Mouse (Mus musculus): ENCODE results near the gene Psrc1. TPM values are rescaled to one million over a fixed set of nuclear protein-coding genes. Genes with fewer than 3 reads are reported as not detected.
A peak's percentile ranks its signal among the peaks of the same experiment; 100 is the strongest.

Psrc1 gene
- total RNA-seq, 1 experiment: 172 TPM

DNA sequence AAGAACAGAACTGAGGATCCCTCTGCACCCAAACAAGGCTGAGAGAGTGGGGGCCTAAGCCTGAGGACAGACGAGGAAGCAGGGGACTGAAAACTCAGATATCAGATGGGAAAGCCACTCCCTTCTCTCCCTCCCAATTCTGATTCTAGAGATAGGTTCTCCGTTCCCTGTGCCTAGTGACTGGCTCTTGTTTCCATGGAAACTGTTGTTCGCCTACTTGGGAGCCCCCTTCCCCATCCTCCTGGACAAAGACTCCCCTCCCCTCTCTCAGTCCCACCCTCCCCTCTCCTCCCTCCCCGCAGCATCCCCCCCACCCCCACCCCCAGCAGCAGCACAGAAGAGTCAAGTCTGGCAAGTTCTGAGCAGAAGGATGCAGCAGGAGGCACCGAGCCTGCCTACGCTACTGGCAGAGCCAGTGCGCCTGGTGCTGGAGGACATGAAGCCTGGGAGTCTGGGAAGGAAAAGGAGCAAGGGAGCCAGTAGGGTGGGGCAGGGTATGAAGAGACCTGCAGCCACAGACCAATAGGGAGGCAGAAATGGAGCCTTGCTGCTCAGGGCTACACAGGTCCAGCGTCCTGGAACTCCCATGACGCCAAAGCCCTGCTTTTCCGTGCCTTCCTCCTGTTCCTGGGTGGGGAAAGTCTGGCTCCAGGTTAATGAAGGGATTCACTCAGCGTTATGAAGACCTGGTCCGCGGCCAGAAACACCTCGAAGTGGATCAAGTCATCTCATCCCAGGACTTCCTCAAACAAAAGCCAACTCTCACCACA, 22.1 kb downstream of the Psrc1 start:
- Histone ChIP-seq H3K27ac (ENCODE audit: insufficient read depth, low read depth, low read length, poor library complexity, severe bottlenecking) (no peak overlapping the region), H3K36me3 (ENCODE audit: control insufficient read depth, insufficient read depth, low read length, poor library complexity, severe bottlenecking) (no peaks in the 10 kb centered on the region; the same call in 1 of the 2 replicates), H3K9ac (ENCODE audit: insufficient read depth, low read depth, low read length, poor library complexity, severe bottlenecking) (no peak overlapping the region), H3K4me1 (ENCODE audit: control insufficient read depth in 2 of 2, insufficient read depth in 2 of 2, low read length in 2 of 2, poor library complexity in 1 of 2) (peaks cover 0 to 15% of the 10 kb centered on the region in 2 experiments; a peak in 2 of 4 replicates), H3K4me3 (ENCODE audit: insufficient read depth in 1 of 2, low read depth in 1 of 2, low read length in 2 of 2, poor library complexity in 1 of 2, severe bottlenecking in 1 of 2) (no peak overlapping the region), H3K9me3 (ENCODE audit: control insufficient read depth, insufficient read depth, low read depth, low read length) (no peaks in the 10 kb centered on the region)
- TF ChIP-seq CHD2 (IDR thresholded peaks at IDR 0.05; ENCODE audit: low read depth, low read length): no peak
- TF ChIP-seq HCFC1 (IDR thresholded peaks at IDR 0.05; ENCODE audit: borderline replicate concordance, insufficient read depth, low read length): no peak
- no peak for TF ChIP-seq MAFK (IDR thresholded peaks at IDR 0.05; ENCODE audit: insufficient read depth, low read depth, low read length)
- TF ChIP-seq ZC3H11A (IDR thresholded peaks at IDR 0.05; ENCODE audit: borderline replicate concordance, low read depth, low read length): no peak
- TF ChIP-seq ZNF384 (IDR thresholded peaks at IDR 0.05; ENCODE audit: low read depth, low read length): no peak
- DNase-seq (ENCODE audit: low read depth, low spot score): no peak
- in situ Hi-C loops (cut with MboI; ENCODE audit: low sequenced_read_pairs in 2 of 2, unreplicated experiment in 2 of 2): loop anchor here in 1 of 2 experiments (10.0 kb wide), 1 partner anchor 169 kb away; the partner anchor contains the start of gene Taf13

DNA sequence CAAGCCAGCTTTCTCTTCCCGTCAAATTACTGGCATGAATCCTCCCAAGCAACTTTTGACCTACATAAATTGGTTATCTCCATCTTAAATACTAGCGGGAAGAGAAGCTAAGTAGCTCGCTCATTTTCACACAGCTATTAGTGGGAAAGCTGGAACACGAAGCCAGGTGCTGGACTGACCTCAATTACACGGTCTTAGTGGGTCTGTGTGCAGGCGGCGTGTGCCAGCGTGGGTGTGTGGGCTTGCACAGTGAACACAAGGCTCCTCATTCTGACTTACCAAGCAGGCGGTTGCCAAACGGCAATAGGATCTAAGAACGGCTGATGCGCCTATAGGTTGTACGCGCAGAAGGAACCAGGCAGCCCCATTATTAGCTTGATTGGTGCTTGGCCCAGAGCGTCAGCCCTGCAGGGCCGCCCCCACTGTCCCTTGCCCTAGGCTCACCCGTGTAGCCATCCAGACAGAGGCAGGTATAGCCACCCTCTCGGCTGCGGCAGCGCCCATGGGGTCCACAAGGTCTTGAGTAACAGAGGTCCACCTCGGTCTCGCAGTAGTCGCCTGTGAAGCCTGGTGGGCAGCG, 22.8 kb downstream of the Psrc1 start:
- Histone ChIP-seq H3K4me3 (ENCODE audit: insufficient read depth in 1 of 2, low read depth in 1 of 2, low read length in 2 of 2, poor library complexity in 1 of 2, severe bottlenecking in 1 of 2) (peak overlapping the region in 1 of 2 experiments; percentile 6; a peak in 1 of 4 replicates), H3K9me3 (ENCODE audit: control insufficient read depth, insufficient read depth, low read depth, low read length) (no peaks in the 10 kb centered on the region), H3K27ac (ENCODE audit: insufficient read depth, low read depth, low read length, poor library complexity, severe bottlenecking) (no peak overlapping the region), H3K4me1 (ENCODE audit: control insufficient read depth in 2 of 2, insufficient read depth in 2 of 2, low read length in 2 of 2, poor library complexity in 1 of 2) (peaks cover 0 to 15% of the 10 kb centered on the region in 2 experiments; a peak in 2 of 4 replicates), H3K36me3 (ENCODE audit: control insufficient read depth, insufficient read depth, low read length, poor library complexity, severe bottlenecking) (no peaks in the 10 kb centered on the region; the same call in 1 of the 2 replicates), H3K9ac (ENCODE audit: insufficient read depth, low read depth, low read length, poor library complexity, severe bottlenecking) (no peak overlapping the region)
- in situ Hi-C loops (cut with MboI; ENCODE audit: low sequenced_read_pairs in 2 of 2, unreplicated experiment in 2 of 2): loop anchor here in 1 of 2 experiments (10.0 kb wide), 1 partner anchor 168 kb away; the partner anchor contains the start of gene Taf13
- TF ChIP-seq HCFC1 (IDR thresholded peaks at IDR 0.05; ENCODE audit: borderline replicate concordance, insufficient read depth, low read length) (no peak), ZNF384 (IDR thresholded peaks at IDR 0.05; ENCODE audit: low read depth, low read length) (no peak), CHD2 (IDR thresholded peaks at IDR 0.05; ENCODE audit: low read depth, low read length) (no peak), ZC3H11A (IDR thresholded peaks at IDR 0.05; ENCODE audit: borderline replicate concordance, low read depth, low read length) (no peak), MAFK (IDR thresholded peaks at IDR 0.05; ENCODE audit: insufficient read depth, low read depth, low read length) (no peak)
- DNase-seq (ENCODE audit: low read depth, low spot score): no peak

- TF ChIP-seq MAFK (IDR thresholded peaks at IDR 0.05; ENCODE audit: insufficient read depth, low read depth, low read length) (no peak), CHD2 (IDR thresholded peaks at IDR 0.05; ENCODE audit: low read depth, low read length) (no peak), HCFC1 (IDR thresholded peaks at IDR 0.05; ENCODE audit: borderline replicate concordance, insufficient read depth, low read length) (no peak), ZNF384 (IDR thresholded peaks at IDR 0.05; ENCODE audit: low read depth, low read length) (no peak), ZC3H11A (IDR thresholded peaks at IDR 0.05; ENCODE audit: borderline replicate concordance, low read depth, low read length) (no peak)
- in situ Hi-C loops (cut with MboI; ENCODE audit: low sequenced_read_pairs in 2 of 2, unreplicated experiment in 2 of 2): loop anchor here in 1 of 2 experiments (10.0 kb wide), 1 partner anchor 166 kb away; the partner anchor contains the start of gene Taf13
- H3K4me1 ChIP-seq (ENCODE audit: control insufficient read depth in 2 of 2, insufficient read depth in 2 of 2, low read length in 2 of 2, poor library complexity in 1 of 2): peaks cover 0 to 17% of the 10 kb centered on the region in 2 experiments; a peak in 2 of 4 replicates
- H3K4me3 ChIP-seq (ENCODE audit: insufficient read depth in 1 of 2, low read depth in 1 of 2, low read length in 2 of 2, poor library complexity in 1 of 2, severe bottlenecking in 1 of 2): no peak overlapping the region
- H3K9me3 ChIP-seq (ENCODE audit: control insufficient read depth, insufficient read depth, low read depth, low read length): no peaks in the 10 kb centered on the region
- H3K9ac ChIP-seq (ENCODE audit: insufficient read depth, low read depth, low read length, poor library complexity, severe bottlenecking): no peak overlapping the region
- no peak for DNase-seq (ENCODE audit: low read depth, low spot score)
- peaks cover 2% of the 10 kb centered on the region; the same call in 1 of the 2 replicates for H3K36me3 ChIP-seq (ENCODE audit: control insufficient read depth, insufficient read depth, low read length, poor library complexity, severe bottlenecking)
- H3K27ac ChIP-seq (ENCODE audit: insufficient read depth, low read depth, low read length, poor library complexity, severe bottlenecking): no peak overlapping the region
Observed at GRCm38 (mm10) chr3:108408517-108409008, 24.9 kb downstream of the Psrc1 start.

- Histone ChIP-seq H3K9ac (ENCODE audit: insufficient read depth, low read depth, low read length, poor library complexity, severe bottlenecking) (no peak overlapping the region), H3K27ac (ENCODE audit: insufficient read depth, low read depth, low read length, poor library complexity, severe bottlenecking) (no peak overlapping the region), H3K36me3 (ENCODE audit: control insufficient read depth, insufficient read depth, low read length, poor library complexity, severe bottlenecking) (peaks cover 4% of the 10 kb centered on the region; the same call in 1 of the 2 replicates), H3K4me1 (ENCODE audit: control insufficient read depth in 2 of 2, insufficient read depth in 2 of 2, low read length in 2 of 2, poor library complexity in 1 of 2) (peaks cover 0 to 17% of the 10 kb centered on the region in 2 experiments; a peak in 2 of 4 replicates), H3K9me3 (ENCODE audit: control insufficient read depth, insufficient read depth, low read depth, low read length) (no peaks in the 10 kb centered on the region), H3K4me3 (ENCODE audit: insufficient read depth in 1 of 2, low read depth in 1 of 2, low read length in 2 of 2, poor library complexity in 1 of 2, severe bottlenecking in 1 of 2) (no peak overlapping the region)
- DNase-seq (ENCODE audit: low read depth, low spot score): no peak
- in situ Hi-C loops (cut with MboI; ENCODE audit: low sequenced_read_pairs in 2 of 2, unreplicated experiment in 2 of 2): loop anchor here in 1 of 2 experiments (10.0 kb wide), 1 partner anchor 165 kb away; the partner anchor contains the start of gene Taf13
- TF ChIP-seq ZC3H11A (IDR thresholded peaks at IDR 0.05; ENCODE audit: borderline replicate concordance, low read depth, low read length) (no peak), MAFK (IDR thresholded peaks at IDR 0.05; ENCODE audit: insufficient read depth, low read depth, low read length) (no peak), CHD2 (IDR thresholded peaks at IDR 0.05; ENCODE audit: low read depth, low read length) (no peak), HCFC1 (IDR thresholded peaks at IDR 0.05; ENCODE audit: borderline replicate concordance, insufficient read depth, low read length) (no peak), ZNF384 (IDR thresholded peaks at IDR 0.05; ENCODE audit: low read depth, low read length) (no peak)
Observed at GRCm38 (mm10) chr3:108409656-108410358, 26.2 kb downstream of the Psrc1 start.

Measured in ES-E14 (cell line).